Mouse (Mus musculus): ENCODE data around the gene Epb41l5.

The Epb41l5 gene

GRCm38 (mm10) chr1:119596954-119597480 lies 51.8 kb downstream of the Epb41l5 start:
- DNase-seq (ENCODE audit: low read depth, low spot score): no peak

GRCm38 (mm10) chr1:119590041-119590440 lies 58.8 kb downstream of the Epb41l5 start:
- DNase-seq (ENCODE audit: low read depth, low spot score): no peak

GRCm38 (mm10) chr1:119584974-119585373 lies 63.8 kb downstream of the Epb41l5 start:
- DNase-seq (ENCODE audit: low read depth, low spot score): no peak

- no peak for DNase-seq (ENCODE audit: low read depth, low spot score)
These were observed 78.7 kb downstream of the Epb41l5 start for GRCm38 (mm10) chr1:119570134-119570533.

GRCm38 (mm10) chr1:119565531-119565930 lies 83.3 kb downstream of the Epb41l5 start:
- no peak for DNase-seq (ENCODE audit: low read depth, low spot score)

- no peak for DNase-seq (ENCODE audit: low read depth, low spot score)
These were observed 91.0 kb downstream of the Epb41l5 start for GRCm38 (mm10) chr1:119557641-119558395.

- no peak for DNase-seq (ENCODE audit: low read depth, low spot score)
These were observed 93.1 kb downstream of the Epb41l5 start for GRCm38 (mm10) chr1:119555651-119556050.

- DNase-seq (ENCODE audit: low read depth, low spot score): no peak
These were observed 97.1 kb downstream of the Epb41l5 start for GRCm38 (mm10) chr1:119551651-119552050.

- DNase-seq (ENCODE audit: low read depth, low spot score): no peak
These were observed 98.7 kb downstream of the Epb41l5 start for GRCm38 (mm10) chr1:119550064-119550463.

GRCm38 (mm10) chr1:119549327-119549689 lies 99.5 kb downstream of the Epb41l5 start:
- no peak for DNase-seq (ENCODE audit: low read depth, low spot score)

GRCm38 (mm10) chr1:119548668-119549326 lies 100.0 kb downstream of the Epb41l5 start:
- peak; percentile 75 for DNase-seq (ENCODE audit: low read depth, low spot score)

GRCm38 (mm10) chr1:119546490-119546889 lies 102.3 kb downstream of the Epb41l5 start:
- DNase-seq (ENCODE audit: low read depth, low spot score): no peak

- DNase-seq (ENCODE audit: low read depth, low spot score): no peak
These were observed 103.1 kb downstream of the Epb41l5 start for GRCm38 (mm10) chr1:119545671-119546070.

- DNase-seq (ENCODE audit: low read depth, low spot score): no peak
These were observed 103.6 kb downstream of the Epb41l5 start for GRCm38 (mm10) chr1:119545164-119545563.

GRCm38 (mm10) chr1:119544611-119545155 lies 104.1 kb downstream of the Epb41l5 start:
- DNase-seq (ENCODE audit: low read depth, low spot score): no peak

GRCm38 (mm10) chr1:119543316-119543715 lies 105.5 kb downstream of the Epb41l5 start:
- DNase-seq (ENCODE audit: low read depth, low spot score): no peak

- DNase-seq (ENCODE audit: low read depth, low spot score): peak; percentile 23
These were observed 107.2 kb downstream of the Epb41l5 start for GRCm38 (mm10) chr1:119541570-119541969.

- no peak for DNase-seq (ENCODE audit: low read depth, low spot score)
These were observed 107.8 kb downstream of the Epb41l5 start for GRCm38 (mm10) chr1:119540836-119541557.

- no peak for DNase-seq (ENCODE audit: low read depth, low spot score)
These were observed 109.5 kb downstream of the Epb41l5 start for GRCm38 (mm10) chr1:119539252-119539651.

GRCm38 (mm10) chr1:119537651-119538050 lies 111.1 kb downstream of the Epb41l5 start:
- no peak for DNase-seq (ENCODE audit: low read depth, low spot score)

GRCm38 (mm10) chr1:119536122-119536521 lies 112.7 kb downstream of the Epb41l5 start:
- no peak for DNase-seq (ENCODE audit: low read depth, low spot score)

GRCm38 (mm10) chr1:119534341-119534740 lies 114.5 kb downstream of the Epb41l5 start:
- no peak for DNase-seq (ENCODE audit: low read depth, low spot score)

All from mesoderm, embryonic 11.5 days (tissue).